Mouse (Mus musculus) limb, embryonic 11.5 days (tissue): ENCODE results near the gene Gsk3a. TPM values are rescaled to one million over a fixed set of nuclear protein-coding genes. Genes with fewer than 3 reads are reported as not detected.

Experiments
- ATAC-seq: fragments of 200-750 bp; cut with Nextera tagmentation; 2 replicates; pipeline ENCODE4 v1.8.0; 2017; ENCODE audit warnings: low read depth; ENCODE audit not compliant: insufficient number of reproducible peaks, low FRiP score, low TSS enrichment
- DNase-seq: peaks from one replicate; pipeline ENCODE4 v3.0.0-alpha.2; 2015; ENCODE audit warnings: low spot score
- H3K27ac ChIP-seq: fragments of 300-500 bp; sonication (generic); replicated peaks from 2 replicates; pipeline ENCODE4 v1.5.1; 2014; ENCODE audit warnings: low read depth, mild to moderate bottlenecking, low read length
- H3K27me3 ChIP-seq: fragments of 300-500 bp; sonication (generic); 2 replicates; pipeline ENCODE4 v1.6.1; 2014; ENCODE audit warnings: mild to moderate bottlenecking, low read length, mixed read lengths; ENCODE audit not compliant: control insufficient read depth, insufficient read depth
- H3K36me3 ChIP-seq: fragments of 300-500 bp; sonication (generic); 2 replicates; pipeline ENCODE4 v1.6.1; 2014; ENCODE audit warnings: mild to moderate bottlenecking, low read length, moderate library complexity, mixed read lengths; ENCODE audit not compliant: control insufficient read depth, insufficient read depth
- H3K4me1 ChIP-seq: fragments of 300-500 bp; sonication (generic); 2 replicates; pipeline ENCODE4 v1.6.1; 2014; ENCODE audit warnings: low read length, mixed read lengths; ENCODE audit not compliant: control insufficient read depth, insufficient read depth
- H3K4me2 ChIP-seq: fragments of 300-500 bp; sonication (generic); 2 replicates; pipeline ENCODE4 v1.6.1; 2014; ENCODE audit warnings: low read depth, mild to moderate bottlenecking, moderate library complexity; ENCODE audit not compliant: severe bottlenecking
- H3K4me3 ChIP-seq: fragments of 300-500 bp; sonication (generic); 2 replicates; pipeline ENCODE4 v1.5.1; 2014; ENCODE audit warnings: low read depth, low read length
- H3K9ac ChIP-seq: fragments of 300-500 bp; sonication (generic); 2 replicates; pipeline ENCODE4 v1.6.1; 2014; ENCODE audit warnings: mild to moderate bottlenecking, low read length
- H3K9me3 ChIP-seq: fragments of 300-500 bp; sonication (generic); 2 replicates; pipeline ENCODE4 v1.6.1; 2016; ENCODE audit warnings: low read length; ENCODE audit not compliant: control insufficient read depth
- whole genome bisulfite sequencing: fragments of 180-500 bp; shearing (Covaris S2); extraction: QIAGEN DNeasy Blood & Tissue Kit; methylation state at CpG from one replicate; pipeline ENCODE4 v1.1.7; 2014; 5-methylcytosine and 5-hydroxymethylcytosine counted together
- polyA plus RNA-seq: library from polyadenylated mRNA; unstranded; fragments of >200 nt; fragmentation: Nextera tagmentation; extraction: Ambion mirVana; gene quantifications from 2 replicates; pipeline ENCODE4 v1.2.1, GENCODE M21; 2014

The Gsk3a gene
- polyA plus RNA-seq, 1 experiment from 2014 or later, result 17.3 TPM

DNA sequence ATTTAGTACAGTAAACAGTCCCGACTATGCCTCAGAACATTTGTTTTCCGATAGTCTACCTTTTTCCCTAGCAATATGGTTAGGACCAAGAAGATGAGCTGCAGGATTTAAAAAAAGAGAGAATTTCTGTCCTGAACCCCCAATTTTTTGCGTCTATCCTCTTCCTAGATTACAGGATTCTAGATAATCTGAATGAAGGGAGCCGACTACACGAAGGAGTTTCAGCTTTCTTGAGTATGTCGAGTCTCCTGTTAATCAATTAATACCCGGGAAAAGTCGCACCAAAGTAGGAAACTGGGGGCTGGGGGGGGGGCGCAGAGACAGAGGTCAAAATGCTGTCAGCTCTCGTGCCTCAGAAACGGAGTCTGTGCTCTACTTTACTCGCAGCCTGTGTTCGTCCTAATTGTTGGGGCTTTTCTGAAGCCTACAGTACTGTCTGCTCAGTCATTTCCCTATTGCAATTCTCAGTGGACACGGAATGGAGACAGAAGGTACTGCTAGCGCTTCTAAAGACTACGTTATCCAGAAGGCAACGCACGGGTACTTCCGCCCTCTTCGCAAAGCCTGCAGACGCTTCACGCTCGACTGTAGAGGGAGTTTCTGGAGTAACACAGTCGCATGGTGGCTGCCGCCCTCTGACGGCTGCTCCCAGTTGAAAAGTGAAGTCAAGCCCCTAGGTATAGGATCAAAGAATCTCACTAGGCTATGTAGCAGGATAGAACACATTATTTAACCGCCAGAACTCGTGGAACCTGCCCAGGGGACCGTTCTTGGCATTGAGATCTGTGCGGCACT is 1.4 kb upstream of the Gsk3a start:
- 4% methylated on average over 30 of the region's 30 CpGs for whole genome bisulfite sequencing
- peak; percentile 40 for ATAC-seq
- DNase-seq, result peak; percentile 83
- H3K9ac ChIP-seq, result no peak overlapping the region
- H3K27ac ChIP-seq, result no peak overlapping the region
- peaks cover 10% of the 10 kb centered on the region; the same call in 1 of the 2 replicates for H3K36me3 ChIP-seq
- no peaks in the 10 kb centered on the region for H3K9me3 ChIP-seq
- peak overlapping the region; percentile 84 for H3K4me3 ChIP-seq
- peak overlapping the region; percentile 80 for H3K4me2 ChIP-seq
- no peaks in the 10 kb centered on the region for H3K27me3 ChIP-seq
- H3K4me1 ChIP-seq, result peaks cover 7% of the 10 kb centered on the region; the same call in 1 of the 2 replicates

DNA sequence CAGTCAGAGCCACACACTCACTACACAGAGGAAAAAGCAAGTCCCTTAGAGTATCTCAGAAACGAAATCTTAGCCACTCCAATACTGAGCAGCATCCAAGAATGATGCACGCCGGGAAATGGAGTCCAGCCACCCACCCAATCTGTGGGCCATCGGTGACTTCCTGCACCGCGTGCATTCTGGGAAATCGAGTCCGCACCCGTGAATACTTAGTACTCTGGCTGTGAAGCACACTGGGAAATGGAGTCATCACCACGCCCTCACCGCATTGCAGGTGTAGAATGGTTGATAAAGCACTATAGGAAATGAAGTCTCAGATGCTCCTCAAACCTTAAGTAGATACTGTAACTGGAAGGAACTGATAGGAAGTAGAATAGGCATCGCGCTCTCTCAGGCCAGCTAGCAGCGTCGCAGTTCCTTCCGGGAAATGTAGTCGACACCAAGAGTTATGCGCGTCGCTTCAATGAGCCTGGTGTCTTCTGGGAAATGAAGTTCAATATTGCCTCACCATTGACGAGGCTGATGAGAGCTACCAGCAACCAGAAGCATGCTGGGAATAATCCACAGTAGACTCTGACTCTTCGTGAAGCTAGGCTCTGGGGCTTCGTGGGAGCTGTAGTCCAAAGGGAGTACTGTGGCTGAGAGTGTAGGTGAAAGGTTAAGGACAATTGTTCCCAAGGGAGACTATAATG is 510 bp upstream of the Gsk3a start:
- Histone ChIP-seq H3K27me3 (no peaks in the 10 kb centered on the region), H3K4me2 (peak overlapping the region; percentile 80), H3K36me3 (peaks cover 13% of the 10 kb centered on the region; the same call in 1 of the 2 replicates), H3K9ac (0 out of 2 replicates have a peak overlapping the region, but pooled peaks have one; percentile 96), H3K4me1 (peaks cover 7% of the 10 kb centered on the region; the same call in 1 of the 2 replicates), H3K9me3 (no peaks in the 10 kb centered on the region), H3K4me3 (peak overlapping the region; percentile 84), H3K27ac (no peak overlapping the region)
- DNase-seq (peak; percentile 93), ATAC-seq (peak; percentile 92)
- WGBS, result 0% methylated on average over 23 of the region's 23 CpGs

DNA sequence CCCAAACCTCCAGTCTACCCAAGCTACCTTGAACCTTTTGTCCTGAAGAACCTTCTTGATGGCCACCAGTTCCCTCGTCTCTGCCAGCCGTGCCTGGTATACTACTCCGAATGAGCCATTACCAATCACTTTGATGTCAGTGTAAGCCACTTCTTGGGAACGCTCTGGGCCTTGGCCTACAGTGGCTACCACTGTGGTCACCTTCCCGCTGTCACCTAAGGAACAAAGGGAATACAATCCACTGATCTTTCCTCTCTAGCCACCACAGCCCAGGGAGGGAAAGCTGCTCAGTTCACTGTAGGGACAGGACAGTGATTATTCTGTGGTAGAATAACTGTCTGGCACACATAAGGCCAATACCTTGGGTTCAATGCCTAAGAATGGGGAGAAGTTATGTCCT is 2.1 kb downstream of the Gsk3a start:
- 86% methylated on average over 5 of the region's 5 CpGs for WGBS
- ATAC-seq (no peak), DNase-seq (no peak)
- Histone ChIP-seq H3K4me1 (peaks cover 7% of the 10 kb centered on the region; the same call in 1 of the 2 replicates), H3K9me3 (no peaks in the 10 kb centered on the region), H3K4me2 (no peak overlapping the region), H3K27ac (no peak overlapping the region), H3K9ac (no peak overlapping the region), H3K4me3 (no peak overlapping the region), H3K27me3 (no peaks in the 10 kb centered on the region), H3K36me3 (peaks cover 31% of the 10 kb centered on the region)

DNA sequence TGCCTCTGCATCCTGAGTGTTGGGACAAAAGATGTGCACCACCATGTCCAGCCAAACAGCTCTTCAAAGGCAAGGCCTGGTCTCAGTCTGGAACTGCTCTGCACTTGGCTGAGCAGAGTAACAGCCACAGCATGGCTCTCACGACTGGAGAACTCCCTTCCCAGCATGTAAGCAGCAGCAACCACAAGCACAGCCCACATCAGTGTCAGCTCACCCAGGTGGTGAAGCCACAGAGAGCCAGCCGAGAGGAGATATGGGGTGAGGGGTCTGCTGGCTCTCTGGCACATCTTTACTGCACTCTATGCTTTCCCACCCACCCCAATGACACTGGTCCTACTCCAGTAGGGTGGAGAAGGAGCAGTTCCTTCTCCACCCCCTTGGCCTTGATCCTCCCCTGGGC is 4.6 kb downstream of the Gsk3a start:
- ATAC-seq, result no peak
- H3K36me3 ChIP-seq, result peaks cover 51% of the 10 kb centered on the region
- H3K9ac ChIP-seq, result no peak overlapping the region
- peaks cover 7% of the 10 kb centered on the region; the same call in 1 of the 2 replicates for H3K4me1 ChIP-seq
- H3K4me2 ChIP-seq, result no peak overlapping the region
- no peak overlapping the region for H3K27ac ChIP-seq
- H3K4me3 ChIP-seq, result no peak overlapping the region
- 78% methylated on average over 2 of the region's 2 CpGs for WGBS
- H3K27me3 ChIP-seq, result no peaks in the 10 kb centered on the region
- H3K9me3 ChIP-seq, result no peaks in the 10 kb centered on the region
- no peak for DNase-seq

DNA sequence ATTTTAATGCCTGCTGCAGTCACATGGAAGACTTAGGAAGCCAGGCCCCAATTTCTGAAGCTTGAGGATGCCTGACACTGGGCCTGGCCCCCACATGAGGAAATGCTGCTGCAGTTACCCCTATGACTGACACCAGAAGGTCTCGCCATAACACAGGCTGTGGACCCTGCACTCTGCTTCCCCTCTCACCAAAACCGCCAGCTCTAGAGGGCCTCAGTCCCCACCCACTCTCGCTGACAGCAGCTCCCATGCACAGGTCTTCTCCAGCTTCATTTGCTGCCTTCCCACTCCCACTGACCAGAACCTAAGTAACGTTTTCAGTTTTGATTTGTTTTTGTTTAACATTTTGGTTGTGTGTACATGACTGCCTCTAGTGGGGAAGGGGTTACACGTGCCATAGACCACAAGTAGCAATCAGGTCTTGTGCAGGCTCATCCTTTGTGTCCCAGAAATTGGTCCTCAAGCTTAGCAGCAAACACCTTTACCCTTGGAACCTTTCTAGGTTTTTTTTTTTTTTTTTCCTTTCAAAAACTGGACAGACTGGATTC is 5.5 kb downstream of the Gsk3a start:
- Histone ChIP-seq H3K9me3 (no peaks in the 10 kb centered on the region), H3K36me3 (peaks cover 57% of the 10 kb centered on the region), H3K4me2 (no peak overlapping the region), H3K9ac (no peak overlapping the region), H3K4me3 (no peak overlapping the region; the same call in 1 of the 2 replicates), H3K4me1 (peaks cover 7% of the 10 kb centered on the region; the same call in 1 of the 2 replicates), H3K27me3 (no peaks in the 10 kb centered on the region), H3K27ac (no peak overlapping the region)
- WGBS, result 67% methylated on average over 5 of the region's 5 CpGs
- ATAC-seq (no peak), DNase-seq (no peak)

DNA sequence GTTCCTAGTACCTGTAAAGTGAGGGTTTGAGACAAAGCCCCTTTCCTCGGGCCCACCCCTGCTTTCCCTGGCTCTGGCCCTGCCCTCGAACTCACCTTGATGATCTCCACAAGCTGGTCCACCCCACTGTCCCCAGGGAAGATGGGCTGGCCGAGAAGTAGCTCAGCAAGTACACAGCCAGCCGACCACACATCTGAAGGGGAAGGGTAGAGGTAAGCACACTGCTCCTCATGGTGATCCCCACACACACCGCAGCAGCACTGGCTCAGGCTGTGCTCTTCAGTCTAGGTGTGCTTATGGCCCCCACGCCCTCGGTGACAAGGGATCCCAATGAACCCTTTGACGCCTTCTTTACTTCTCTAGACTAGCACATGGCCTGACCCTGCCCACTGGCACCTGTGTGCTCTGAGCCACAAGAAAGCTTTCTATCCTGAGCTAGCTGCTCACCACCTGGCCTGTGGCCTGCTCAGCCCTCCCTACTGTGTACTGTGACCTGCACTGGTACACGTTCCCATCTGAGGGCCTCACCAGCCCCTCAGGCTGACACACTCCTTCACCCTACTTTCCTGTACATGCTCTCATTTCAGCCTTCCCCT is 6.9 kb downstream of the Gsk3a start:
- Histone ChIP-seq H3K4me3 (no peak overlapping the region), H3K9me3 (no peaks in the 10 kb centered on the region), H3K4me1 (peaks cover 2% of the 10 kb centered on the region; the same call in 1 of the 2 replicates), H3K36me3 (peaks cover 66% of the 10 kb centered on the region), H3K27ac (no peak overlapping the region), H3K9ac (no peak overlapping the region), H3K4me2 (no peak overlapping the region), H3K27me3 (no peaks in the 10 kb centered on the region)
- ATAC-seq (no peak), DNase-seq (no peak)
- WGBS, result 87% methylated on average over 9 of the region's 9 CpGs

DNA sequence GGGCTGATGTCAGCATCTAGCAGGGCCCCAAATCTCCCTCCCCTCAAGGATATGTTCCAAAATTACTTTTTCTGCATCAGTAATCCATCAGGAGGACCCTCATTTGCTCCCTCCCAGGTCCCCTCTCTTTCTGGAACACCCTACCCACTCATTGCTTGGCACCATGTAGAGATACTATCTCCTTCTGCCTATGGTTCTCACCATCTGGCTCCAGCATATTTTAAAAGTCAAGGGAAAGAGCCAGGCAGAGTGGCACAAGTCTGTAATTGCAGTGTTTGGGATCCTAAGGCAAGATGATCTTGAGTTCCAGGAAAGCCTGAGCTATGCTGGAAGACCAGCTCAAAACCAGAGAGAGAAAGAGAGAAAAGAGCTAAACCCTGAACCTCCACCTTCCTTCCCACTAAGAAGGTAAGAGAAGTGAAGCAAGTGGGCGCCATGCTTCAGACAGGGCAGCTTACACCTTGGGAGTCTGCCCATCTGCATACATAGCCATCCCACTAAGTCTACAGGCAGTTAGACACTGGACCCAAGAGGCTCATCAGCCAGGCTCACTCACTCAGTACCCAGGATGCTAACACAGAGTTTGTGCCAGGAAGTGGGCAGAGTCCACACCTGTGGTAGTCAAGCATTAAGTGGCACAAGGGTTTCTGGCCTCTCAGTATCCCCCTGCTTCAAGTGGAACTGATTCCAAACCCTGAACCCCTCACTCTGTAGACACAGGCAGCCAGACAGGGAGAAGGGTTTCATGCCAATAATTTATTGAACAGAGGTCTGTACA is 9.9 kb downstream of the Gsk3a start:
- Histone ChIP-seq H3K4me3 (no peak overlapping the region), H3K27me3 (no peaks in the 10 kb centered on the region), H3K9me3 (no peaks in the 10 kb centered on the region), H3K36me3 (peaks cover 61% of the 10 kb centered on the region), H3K4me2 (no peak overlapping the region), H3K4me1 (no peaks in the 10 kb centered on the region), H3K27ac (no peak overlapping the region), H3K9ac (no peak overlapping the region)
- 94% methylated on average over 1 of the region's 1 CpGs for WGBS
- ATAC-seq, result no peak
- no peak for DNase-seq
